In genomic region chr7:127448521-127449300, GRCm38 (mm10) we compare ENCODE assay signal across 8 mouse cellular contexts. TPM values are rescaled to one million over a fixed set of nuclear protein-coding genes. Genes with fewer than 3 reads are reported as not detected.
A peak's percentile ranks its signal among the peaks of the same experiment; 100 is the strongest.
DNase-seq lines count a peak whose midpoint lies in the region; ATAC-seq and TF ChIP-seq lines count a peak whose summit lies in the region.

TSS of gene Zfp689 (minus strand) at chr7:127449158.

- peaks cover 54% of the 10 kb centered on the region for H3K4me1 ChIP-seq in hindbrain, embryonic 10.5 days (replicated peaks)
- peaks cover 9% of the 10 kb centered on the region; the same call in 1 of the 2 replicates for H3K4me1 ChIP-seq in lung, postnatal 0 days (ENCODE audit: insufficient read depth, low read depth, low read length)

- H3K4me2 ChIP-seq in lung, postnatal 0 days (replicated peaks; ENCODE audit: low read depth, low read length) = peak within 1 kb of the TSS; percentile 81

- peak within 1 kb of the TSS; percentile 97 for H3K4me3 ChIP-seq in hindbrain, embryonic 10.5 days
- peak within 1 kb of the TSS; percentile 88 for H3K4me3 ChIP-seq in lung, postnatal 0 days (ENCODE audit: low read depth, low read length)

- peak within 1 kb of the TSS; percentile 100 for H3K27ac ChIP-seq in hindbrain, embryonic 10.5 days
- H3K27ac ChIP-seq in lung, postnatal 0 days (ENCODE audit: low read length) = peak within 1 kb of the TSS; percentile 92

- H3K27me3 ChIP-seq in hindbrain, embryonic 10.5 days (ENCODE audit: insufficient read depth, poor library complexity, severe bottlenecking) = no peaks in the 10 kb centered on the region
- no peaks in the 10 kb centered on the region for H3K27me3 ChIP-seq in lung, postnatal 0 days (replicated peaks; ENCODE audit: insufficient read depth, low read length)

- under 1% methylated on average over 54 of the region's 54 CpGs for WGBS in hindbrain, embryonic 10.5 days
- WGBS in lung, postnatal 0 days = 3% methylated on average over 52 of the region's 54 CpGs

- no peaks in the 10 kb centered on the region for H3K9me3 ChIP-seq in hindbrain, embryonic 10.5 days
- H3K9me3 ChIP-seq in lung, postnatal 0 days (ENCODE audit: low read length) = no peaks in the 10 kb centered on the region

- H3K9ac ChIP-seq in lung, postnatal 0 days (replicated peaks; ENCODE audit: low read depth) = peak within 1 kb of the TSS; percentile 78

- peak; percentile 33; the same call in 1 of the 2 replicates for TF ChIP-seq CTCF in lung, postnatal 0 days (IDR thresholded peaks at IDR 0.05)

- TF ChIP-seq EP300 in lung, postnatal 0 days (IDR thresholded peaks at IDR 0.05) = peak; percentile 91

- ATAC-seq in frontal cortex, adult (ENCODE audit: low TSS enrichment) = peak; percentile 82
- peak; percentile 97 for ATAC-seq in lung, postnatal 0 days

- peak; percentile 96 for DNase-seq in MN1 (ENCODE audit: low spot score)
- DNase-seq in cerebellum, adult 9-10 months = peak; percentile 98
- peak; percentile 94 for DNase-seq in hindbrain, embryonic 10.5 days (ENCODE audit: low spot score)
- peak; percentile 97 for DNase-seq in layer of hippocampus, adult 9-11 months
- peak; percentile 97 for DNase-seq in lung, postnatal 0 days (ENCODE audit: low spot score)
- DNase-seq in ovary, postnatal 14 days (ENCODE audit: low spot score) = peak; percentile 91
- peak; percentile 93 for DNase-seq in thymus, postnatal 14 days

- H3K36me3 ChIP-seq in hindbrain, embryonic 10.5 days = peaks cover 72% of the 10 kb centered on the region
- 0 out of 2 replicates have a peak, but pooled peaks cover 4% of the 10 kb centered on the region for H3K36me3 ChIP-seq in lung, postnatal 0 days (ENCODE audit: insufficient read depth, low read length)

RNA-seq across cellular contexts. Expression of gene Zfp689, which starts in this region (rescaled TPM):
- 14.8 and 15.7 TPM in 2 replicates for polyA plus RNA-seq in hindbrain, embryonic 10.5 days (2016; fragmentation: Nextera tagmentation; extraction: Ambion mirVana)
- 2.6 and 3.5 TPM in 2 replicates for polyA plus RNA-seq in lung, postnatal 0 days (2015; fragmentation: Nextera tagmentation; extraction: Ambion mirVana)

Comparison
In these comparisons a context has a peak if more than half of its experiments do, and no peak if none do; other contexts are left out.
1. Peak in every context shown above with its lines: DNase-seq, ATAC-seq, H3K4me3 ChIP-seq and H3K27ac ChIP-seq.